Mouse (Mus musculus) cortical plate, adult 2 months (tissue): ENCODE data around the gene Pcx.

ENCODE experiments used
- CTCF ChIP-seq: fragments of 200-500 bp; IDR thresholded peaks from 2 replicates; pipeline ENCODE4 v1.5.1; 2011; ENCODE audit warnings: mild to moderate bottlenecking, control low read depth, low read length; ENCODE audit not compliant: insufficient read depth; ENCODE audit errors: extremely low read depth
- POLR2A ChIP-seq: fragments of 200-500 bp; IDR thresholded peaks from 2 replicates; pipeline ENCODE4 v1.6.1; 2011; ENCODE audit warnings: mild to moderate bottlenecking, low read length, control low read depth; ENCODE audit not compliant: insufficient read depth; ENCODE audit errors: extremely low read depth

DNA sequence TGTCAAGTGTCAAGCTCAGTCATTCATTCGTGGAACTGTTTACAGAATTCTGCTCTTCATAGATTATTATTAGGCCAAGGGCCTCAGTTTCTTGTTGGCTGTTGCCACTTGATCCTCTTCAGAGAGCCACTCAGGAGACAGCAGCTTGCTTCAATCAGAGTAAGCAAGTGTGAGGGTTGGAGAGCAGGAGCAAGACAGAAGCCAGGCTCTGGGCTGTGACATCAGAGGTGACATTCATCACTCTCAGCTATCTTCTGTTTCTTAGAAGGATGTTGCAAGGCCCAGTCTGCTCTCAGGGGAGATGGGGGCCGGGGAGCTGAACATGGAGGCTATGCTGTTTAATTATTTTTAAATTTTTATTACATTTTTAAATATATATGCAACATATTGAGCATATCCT, 7.6 kb upstream of the Pcx start:
- TF ChIP-seq CTCF (no peak), POLR2A (no peak)
